Mouse (Mus musculus) stomach, postnatal 0 days (tissue): ENCODE measurements at regions not wholly inside any gene's neighbourhood (a gene's known extent, or its start where the extent isn't known, plus 50 kb on each side); places are given as distances from the start of the nearest gene placed in this dataset.

Experiments
- CTCF ChIP-seq: IDR thresholded peaks from 2 replicates; pipeline ENCODE4 v1.5.1; 2016; ENCODE audit warnings: antibody characterized with exemption, low read depth, mild to moderate bottlenecking, moderate library complexity
- EP300 ChIP-seq: optimal IDR thresholded peaks from 2 replicates; pipeline ENCODE3; 2016; ENCODE audit warnings: antibody characterized with exemption

GRCm38 (mm10) chr3:130833082-130833481 is 102.9 kb upstream of the Rpl34 start:
- TF ChIP-seq CTCF (no peak), EP300 (no peak)
